ENCODE assay signal across 19 mouse cellular contexts in the genomic region with DNA sequence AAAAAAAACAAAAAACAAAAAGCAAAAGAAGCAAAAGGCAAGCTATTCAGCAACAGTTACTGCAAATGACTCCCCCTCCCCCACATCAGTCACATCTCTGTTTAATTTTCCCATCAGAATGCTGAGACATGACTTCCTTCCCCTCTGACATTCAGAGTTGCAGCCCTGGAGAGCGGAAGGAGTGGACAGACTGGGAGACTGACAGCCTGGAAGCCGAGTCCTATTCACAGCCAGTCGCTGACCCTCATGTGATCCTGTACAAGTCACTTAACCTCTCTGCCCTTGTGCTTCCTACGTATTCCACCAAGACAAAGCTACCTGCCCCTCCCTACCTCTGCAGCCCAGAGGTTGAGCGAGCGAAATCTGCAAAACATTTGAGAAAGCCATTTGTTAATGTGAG.
DNase-seq lines count a peak whose midpoint lies in the region; ATAC-seq and TF ChIP-seq lines count a peak whose summit lies in the region.
"Had no signal": no experiment of that assay in that cellular context is flagged by ENCODE, and none has a peak within 500 bp of the region (broad histone marks: within the 10 kb centered on the region; RNA-seq: fewer than 3 reads in every experiment).

No protein-coding gene starts in this region.

- TF ChIP-seq CTCF in midbrain, postnatal 0 days (IDR thresholded peaks at IDR 0.05): no peak
- no peak for TF ChIP-seq CTCF in layer of hippocampus, adult 2 months (conservative IDR thresholded peaks at IDR 0.05)

- no peaks in the 10 kb centered on the region for H3K36me3 ChIP-seq in midbrain, embryonic 11.5 days (ENCODE audit: control insufficient read depth, insufficient read depth, low read length)
- no peaks in the 10 kb centered on the region for H3K36me3 ChIP-seq in midbrain, postnatal 0 days (ENCODE audit: insufficient read depth, low read length)
- no peaks in the 10 kb centered on the region for H3K36me3 ChIP-seq in embryonic facial prominence, embryonic 10.5 days (replicated peaks)
- H3K36me3 ChIP-seq: limb, embryonic 10.5 days; liver, embryonic 13.5 days; neural tube, embryonic 13.5 days had no signal

- H3K4me1 ChIP-seq in midbrain, embryonic 11.5 days (ENCODE audit: control insufficient read depth, insufficient read depth, low read length): peaks cover 18% of the 10 kb centered on the region
- no peaks in the 10 kb centered on the region for H3K4me1 ChIP-seq in midbrain, postnatal 0 days (ENCODE audit: insufficient read depth, low read length)
- peaks cover 35% of the 10 kb centered on the region for H3K4me1 ChIP-seq in embryonic facial prominence, embryonic 10.5 days

- no peak overlapping the region for H3K4me3 ChIP-seq in midbrain, embryonic 11.5 days (ENCODE audit: low read depth, low read length)
- H3K4me3 ChIP-seq in midbrain, postnatal 0 days (ENCODE audit: low read depth, low read length): no peak overlapping the region
- no peak overlapping the region for H3K4me3 ChIP-seq in embryonic facial prominence, embryonic 10.5 days
- H3K4me3 ChIP-seq in layer of hippocampus, adult 2 months: no peak overlapping the region
- H3K4me3 ChIP-seq: left cerebral cortex, adult 2 months; limb, embryonic 10.5 days; liver, embryonic 13.5 days; neural tube, embryonic 13.5 days had no signal

- no peak overlapping the region for H3K4me2 ChIP-seq in midbrain, embryonic 11.5 days
- no peak overlapping the region for H3K4me2 ChIP-seq in midbrain, postnatal 0 days (ENCODE audit: low read depth, low read length, poor library complexity, severe bottlenecking)
- H3K4me2 ChIP-seq: hindbrain, embryonic 14.5 days; liver, embryonic 13.5 days; neural tube, embryonic 13.5 days had no signal

- no peak overlapping the region for H3K9ac ChIP-seq in midbrain, embryonic 11.5 days (ENCODE audit: low read length)
- no peak overlapping the region for H3K9ac ChIP-seq in midbrain, postnatal 0 days (replicated peaks; ENCODE audit: low read length, poor library complexity, severe bottlenecking)
- H3K9ac ChIP-seq: hindbrain, embryonic 14.5 days; liver, embryonic 13.5 days; neural tube, embryonic 13.5 days had no signal

- peaks cover 2% of the 10 kb centered on the region; the same call in 1 of the 2 replicates for H3K27me3 ChIP-seq in midbrain, embryonic 11.5 days (ENCODE audit: control insufficient read depth, insufficient read depth, low read length)
- peaks cover 3% of the 10 kb centered on the region; the same call in 1 of the 2 replicates for H3K27me3 ChIP-seq in midbrain, postnatal 0 days (ENCODE audit: insufficient read depth, low read length)
- H3K27me3 ChIP-seq in embryonic facial prominence, embryonic 10.5 days (replicated peaks; ENCODE audit: low read depth, poor library complexity, severe bottlenecking): peaks cover 8% of the 10 kb centered on the region; the same call in 1 of the 2 replicates
- H3K27me3 ChIP-seq: liver, embryonic 13.5 days; neural tube, embryonic 13.5 days had no signal

- H3K27ac ChIP-seq in midbrain, embryonic 11.5 days (ENCODE audit: low read depth, low read length): no peak overlapping the region
- H3K27ac ChIP-seq in midbrain, postnatal 0 days (ENCODE audit: low read depth, low read length): no peak overlapping the region
- H3K27ac ChIP-seq in embryonic facial prominence, embryonic 10.5 days (replicated peaks): no peak overlapping the region
- H3K27ac ChIP-seq in layer of hippocampus, adult 2 months: no peak overlapping the region
- H3K27ac ChIP-seq: hindbrain, embryonic 14.5 days; left cerebral cortex, adult 2 months; limb, embryonic 10.5 days; liver, embryonic 13.5 days; neural tube, embryonic 13.5 days had no signal

- WGBS in midbrain, embryonic 11.5 days: 7% methylated on average over 6 of the region's 6 CpGs
- 44% methylated on average over 6 of the region's 6 CpGs for WGBS in midbrain, postnatal 0 days
- 12% methylated on average over 6 of the region's 6 CpGs for WGBS in embryonic facial prominence, embryonic 10.5 days

- ATAC-seq in midbrain, embryonic 11.5 days (ENCODE audit: low FRiP score): peak; percentile 67
- ATAC-seq in midbrain, postnatal 0 days (ENCODE audit: low FRiP score): no peak
- ATAC-seq: intestine, embryonic 16.5 days had no signal

- DNase-seq in kidney, postnatal 10 days: peak; percentile 43
- no peak for DNase-seq in kidney, adult 9 months
- no peak for DNase-seq in midbrain, embryonic 11.5 days (ENCODE audit: low spot score, missing footprints)
- no peak for DNase-seq in midbrain, postnatal 0 days (ENCODE audit: low spot score)
- DNase-seq in embryonic facial prominence, embryonic 10.5 days (ENCODE audit: low spot score): peak; percentile 39
- peak; percentile 14 for DNase-seq in yolk sac, embryonic 10.5 days (ENCODE audit: low spot score)
- no peak for DNase-seq in layer of hippocampus, adult 2 months (ENCODE audit: low spot score in 2 of 2)
- no peak for DNase-seq in adrenal gland, adult 8-10 months
- DNase-seq: B cell, adult 2 months; cerebellum, adult 11-12 months; cerebellum, postnatal 25 days; gastrocnemius, postnatal 25 days; liver, embryonic 13.5 days; right cerebral cortex, postnatal 14 days had no signal

- no peaks in the 10 kb centered on the region for H3K9me3 ChIP-seq in midbrain, embryonic 11.5 days (ENCODE audit: control insufficient read depth, low read length)
- H3K9me3 ChIP-seq in midbrain, postnatal 0 days (ENCODE audit: low read length): no peaks in the 10 kb centered on the region
- H3K9me3 ChIP-seq in embryonic facial prominence, embryonic 10.5 days: no peaks in the 10 kb centered on the region
- H3K9me3 ChIP-seq: limb, embryonic 10.5 days; liver, embryonic 13.5 days; neural tube, embryonic 13.5 days had no signal

Comparison
In these comparisons a context has a peak if more than half of its experiments do, and no peak if none do; other contexts are left out.
1. DNase-seq: peak in kidney, postnatal 10 days (single experiment), embryonic facial prominence, embryonic 10.5 days (single experiment) and yolk sac, embryonic 10.5 days (single experiment); none in kidney, adult 9 months (single experiment), midbrain, embryonic 11.5 days (single experiment), midbrain, postnatal 0 days (single experiment), layer of hippocampus, adult 2 months (0 of 2) and adrenal gland, adult 8-10 months (single experiment).